Mouse (Mus musculus) frontal cortex, adult 2 months (tissue): ENCODE measurements at regions not wholly inside any gene's neighbourhood (a gene's known extent, or its start where the extent isn't known, plus 50 kb on each side); places are given as distances from the start of the nearest gene placed in this dataset.
"Not testable (repeated sequence)": the region's sequence is repeated elsewhere in the genome, so short reads cannot be mapped to it uniquely, and the experiment has no call there.

Experiments
- DNase-seq, 2 experiments: peaks; one replicate each; pipeline ENCODE4 v3.0.0; 2022; ENCODE audit warnings: low spot score in 1 of 2; ENCODE audit errors: extremely low spot score in 1 of 2

DNA sequence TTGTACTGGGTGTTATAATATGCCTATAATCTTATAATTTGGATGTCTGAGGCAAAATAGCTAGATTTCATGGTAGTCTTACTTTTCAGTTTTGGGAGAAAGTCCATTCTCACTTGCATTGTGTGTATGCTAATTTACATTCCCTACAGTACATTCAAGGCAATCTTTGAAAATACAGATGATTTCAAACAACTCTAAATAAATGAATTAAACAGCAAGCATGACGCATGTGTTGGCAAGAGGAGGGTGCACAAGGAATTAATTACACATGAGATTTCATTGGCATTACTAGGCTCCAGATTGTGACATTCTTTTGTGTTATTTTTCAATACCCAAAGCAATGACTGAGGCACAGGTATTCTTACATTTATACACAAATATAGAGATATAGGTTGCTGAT, 495.2 kb upstream of the Cypt12 start:
- DNase-seq, result no peak

DNA sequence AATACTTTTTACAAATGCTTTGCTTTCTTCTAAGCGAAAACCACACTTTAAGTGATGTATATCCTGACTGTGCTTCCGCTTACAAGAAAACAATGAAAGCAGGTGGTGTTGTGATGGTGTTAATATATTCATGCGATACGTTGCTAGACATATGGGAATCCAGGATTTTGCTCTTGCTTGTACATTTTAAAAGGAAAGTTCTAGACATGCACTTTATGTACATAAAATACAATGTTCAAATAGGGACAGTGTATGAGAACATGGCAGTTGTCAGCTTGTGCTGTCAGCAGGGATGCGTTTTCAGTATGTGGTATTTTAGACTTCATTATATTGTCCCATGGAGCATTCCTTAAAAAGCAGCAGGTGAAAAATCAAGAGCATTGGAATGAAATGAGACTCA, 487.7 kb upstream of the Cypt12 start:
- peak in 1 of 2 experiments; percentile 17 for DNase-seq

DNA sequence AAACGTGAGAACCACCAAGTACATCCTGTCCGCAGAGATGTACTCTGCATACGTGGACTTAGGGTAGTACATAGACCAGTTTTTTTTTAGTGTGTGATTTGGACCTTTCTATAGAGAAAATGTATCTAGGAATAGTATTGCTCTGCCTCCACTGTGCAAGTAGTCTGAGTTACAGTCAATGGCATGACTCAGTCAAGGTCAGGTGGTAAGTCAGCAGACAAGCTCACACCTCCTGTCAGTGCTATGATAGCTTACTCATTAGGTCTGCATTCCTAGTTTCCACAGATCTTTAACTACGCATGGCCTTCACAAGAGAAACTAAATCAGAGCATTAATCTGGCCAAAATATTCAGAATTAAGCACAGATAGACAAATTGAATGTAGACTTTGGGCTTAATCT, 486.8 kb upstream of the Cypt12 start:
- DNase-seq, result no peak

DNA sequence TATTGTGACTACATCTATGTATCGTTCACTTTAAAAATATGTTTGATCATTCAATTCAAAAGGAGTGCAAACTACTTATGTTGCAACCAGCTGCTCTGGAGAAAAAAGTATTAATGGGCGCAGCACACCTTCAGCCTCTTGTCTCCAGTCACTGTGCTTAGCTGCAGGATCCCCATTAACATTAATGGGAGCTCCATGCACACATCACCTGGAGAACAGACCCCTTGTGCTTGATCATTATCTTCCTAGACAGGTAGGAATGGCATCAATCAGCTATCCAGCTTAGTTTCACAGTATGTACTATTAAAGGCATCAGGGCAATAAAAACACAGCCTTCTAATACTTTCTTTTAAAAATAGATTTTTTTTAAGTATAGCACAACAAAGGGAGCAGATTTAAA, 474.4 kb upstream of the Cypt12 start:
- DNase-seq, result no peak

DNA sequence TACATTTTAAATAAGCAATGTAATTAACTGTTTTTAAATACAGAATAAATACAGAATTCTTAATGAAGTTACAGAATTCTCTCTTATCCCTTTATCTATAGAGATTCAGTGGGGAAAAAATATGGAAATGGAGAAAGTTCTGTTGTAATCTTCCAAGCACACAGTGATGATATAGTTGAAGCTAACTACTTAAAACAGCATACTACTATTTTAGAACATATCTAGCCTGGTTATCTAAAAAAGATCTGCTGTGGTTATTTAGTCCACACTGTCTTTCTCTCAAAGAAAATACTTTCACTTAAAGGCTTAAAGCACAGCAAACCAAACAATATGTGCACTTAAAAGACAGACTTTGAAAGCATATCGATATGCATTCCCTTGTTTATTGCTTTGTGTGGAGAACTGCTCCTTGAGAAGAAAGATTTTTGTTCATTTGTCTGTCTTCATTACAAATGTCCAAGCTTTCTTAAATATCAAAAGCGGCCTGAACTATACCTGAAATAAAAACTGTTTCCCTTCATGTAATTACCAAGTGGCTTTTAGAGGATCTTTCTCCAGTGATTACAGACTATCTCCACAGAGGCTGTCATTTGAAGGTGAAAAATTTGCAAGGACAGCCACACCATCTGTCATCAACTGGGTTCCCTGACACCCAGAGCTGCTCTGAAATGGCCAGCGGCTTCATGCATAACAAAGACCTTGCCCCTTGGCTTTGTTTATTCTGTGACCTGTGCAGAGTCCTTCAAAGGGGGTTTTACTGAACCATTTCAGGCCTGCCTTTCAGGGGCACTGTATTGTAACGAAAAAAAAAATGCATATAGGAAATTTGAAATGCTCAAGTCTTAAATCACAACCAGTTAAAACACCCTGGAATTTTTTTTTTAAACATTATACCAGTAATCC, 458.7 kb upstream of the Cypt12 start:
- DNase-seq, result no peak

DNA sequence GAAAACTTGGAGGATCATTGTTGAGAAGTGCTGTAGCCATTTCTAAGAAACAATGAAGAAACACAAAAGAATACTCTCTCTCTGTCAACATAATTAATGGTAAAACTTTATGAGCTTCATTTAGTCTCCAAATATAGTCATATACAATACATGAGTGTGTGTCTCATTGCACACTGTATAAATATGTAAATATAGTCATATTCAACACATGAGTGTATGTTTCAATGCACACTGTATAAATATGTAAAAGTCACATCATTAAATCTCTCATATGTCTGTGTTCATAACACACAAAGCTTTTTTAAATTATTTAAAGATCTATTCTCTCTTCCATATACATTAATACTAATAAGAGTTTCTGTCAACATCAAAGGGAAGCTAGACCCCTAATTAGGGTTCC, 457.6 kb upstream of the Cypt12 start:
- DNase-seq, result no peak

DNA sequence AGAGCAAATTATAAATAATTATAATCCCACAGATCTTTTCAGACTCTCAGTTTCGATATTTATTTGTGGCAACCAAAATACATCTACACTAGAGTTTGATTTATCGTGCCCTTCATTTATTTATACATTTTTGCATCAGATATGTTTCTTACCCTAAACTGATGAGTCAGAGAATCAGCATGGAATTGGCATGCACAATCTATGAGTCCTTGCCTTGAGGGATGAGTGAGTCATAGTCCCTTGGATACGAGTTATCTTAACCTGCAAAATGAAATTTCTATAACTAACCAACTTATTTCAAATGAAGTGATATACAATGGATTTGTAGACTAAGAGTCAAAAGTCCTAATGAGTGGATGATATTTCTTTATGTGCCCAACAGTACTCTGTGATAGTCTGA, 449.9 kb upstream of the Cypt12 start:
- peak in 1 of 2 experiments; percentile 6 for DNase-seq

DNA sequence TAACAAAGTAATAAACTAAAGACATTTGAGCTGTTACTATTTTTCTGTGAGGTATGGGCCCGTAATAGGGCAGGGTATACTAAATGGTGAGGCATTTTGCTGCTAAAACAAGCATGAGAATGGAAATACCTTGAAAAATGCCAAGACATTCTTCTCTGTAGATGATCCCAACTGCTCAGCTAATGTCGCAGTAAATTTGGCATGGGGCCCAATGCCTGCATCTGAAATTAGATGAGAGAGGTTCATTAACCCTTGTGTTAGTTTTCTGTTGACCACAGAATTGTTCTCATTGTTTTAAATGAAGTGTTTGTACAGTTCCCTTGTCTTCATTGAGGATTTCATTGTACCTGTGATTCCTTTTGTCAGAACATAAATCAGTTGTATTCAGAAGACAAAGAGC, 446.7 kb upstream of the Cypt12 start:
- no peak for DNase-seq

DNA sequence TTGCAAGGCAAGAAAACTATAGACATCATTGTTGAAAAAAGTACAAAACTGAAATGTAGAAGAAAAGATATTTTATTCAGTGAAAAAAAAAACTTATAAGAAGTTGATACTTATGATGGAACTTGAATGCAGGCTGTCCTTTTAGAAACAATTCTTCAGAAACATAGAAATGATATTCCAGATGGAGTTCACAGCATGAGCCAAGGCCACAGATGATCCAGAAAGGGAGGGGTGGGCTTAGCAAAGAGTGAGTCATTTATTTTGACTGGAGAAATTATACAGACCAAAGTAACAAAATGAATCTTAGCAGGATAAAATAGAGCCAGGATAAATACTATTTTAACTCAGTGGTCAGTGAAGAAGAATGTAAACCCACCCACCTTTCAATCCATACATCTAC, 406.9 kb upstream of the Cypt12 start:
- DNase-seq, result no peak

DNA sequence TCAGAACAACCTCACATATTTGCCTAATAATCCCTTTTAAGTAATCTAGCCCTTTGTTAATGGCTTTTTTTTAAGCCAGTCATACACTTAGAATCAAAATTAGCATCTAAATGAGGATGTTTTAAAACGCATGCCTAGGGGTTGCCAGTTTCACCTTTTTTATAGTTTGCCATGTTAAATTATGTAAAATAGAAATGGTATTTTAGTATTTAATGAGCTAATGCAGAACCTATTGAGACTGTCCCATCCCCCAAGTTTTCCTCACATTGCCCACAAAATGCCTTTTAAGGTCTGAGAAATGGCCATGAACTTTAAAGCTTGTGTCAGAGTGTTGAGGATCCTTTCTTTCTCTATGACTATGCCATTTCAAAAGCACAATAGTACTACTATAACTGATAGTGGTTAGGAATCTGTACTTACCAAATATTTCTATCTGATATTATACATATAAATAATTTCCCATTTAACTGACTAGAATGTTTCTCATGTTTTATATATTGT, 400.6 kb upstream of the Cypt12 start:
- no peak for DNase-seq

DNA sequence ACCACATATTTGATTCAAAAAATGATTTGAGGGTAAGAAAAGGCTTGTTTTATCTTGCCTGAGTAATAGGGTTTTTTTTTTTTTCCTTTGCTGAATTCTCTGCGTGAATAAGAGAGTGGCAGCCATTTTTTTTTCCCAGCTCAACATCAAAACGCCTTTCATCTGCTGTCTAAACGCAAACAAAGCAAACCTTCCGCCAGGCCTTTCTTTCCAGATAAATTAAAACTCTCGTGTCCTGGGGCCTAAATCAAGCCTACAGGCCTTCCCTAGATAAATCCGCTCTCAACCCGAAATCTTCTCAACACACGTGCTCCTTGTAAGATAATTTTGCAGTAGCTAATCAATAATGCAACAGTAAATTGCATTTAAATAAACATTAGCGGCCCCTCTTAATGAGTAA, 365.7 kb upstream of the Cypt12 start:
- no peak for DNase-seq

DNA sequence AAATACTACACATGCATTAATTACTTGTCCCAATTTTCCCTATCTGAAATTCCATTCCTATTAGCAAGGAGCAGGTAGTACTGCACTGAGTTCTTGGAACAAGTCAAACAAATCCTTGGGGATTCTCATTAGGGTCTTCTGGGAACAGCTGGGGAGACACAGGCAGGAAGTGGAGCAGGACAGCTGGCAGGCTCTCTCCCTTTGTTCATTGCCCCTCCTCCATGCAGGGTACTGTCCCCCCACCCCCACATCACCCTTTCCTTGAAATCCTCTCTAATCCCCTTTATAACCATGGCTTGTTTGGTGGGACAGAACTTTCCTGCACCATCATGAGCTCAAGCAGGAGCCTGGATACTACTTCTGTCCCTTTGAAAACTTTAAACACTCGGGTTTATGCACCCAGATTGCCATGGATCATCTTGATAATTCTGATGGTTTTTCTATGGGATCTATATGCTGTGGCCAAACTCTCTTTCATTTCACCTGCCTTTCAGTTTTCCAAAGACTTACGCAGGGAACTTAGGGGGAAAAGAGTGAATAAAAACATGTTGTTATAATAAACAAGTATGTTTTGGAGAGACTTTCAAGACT, 358.2 kb upstream of the Cypt12 start:
- no peak for DNase-seq

DNA sequence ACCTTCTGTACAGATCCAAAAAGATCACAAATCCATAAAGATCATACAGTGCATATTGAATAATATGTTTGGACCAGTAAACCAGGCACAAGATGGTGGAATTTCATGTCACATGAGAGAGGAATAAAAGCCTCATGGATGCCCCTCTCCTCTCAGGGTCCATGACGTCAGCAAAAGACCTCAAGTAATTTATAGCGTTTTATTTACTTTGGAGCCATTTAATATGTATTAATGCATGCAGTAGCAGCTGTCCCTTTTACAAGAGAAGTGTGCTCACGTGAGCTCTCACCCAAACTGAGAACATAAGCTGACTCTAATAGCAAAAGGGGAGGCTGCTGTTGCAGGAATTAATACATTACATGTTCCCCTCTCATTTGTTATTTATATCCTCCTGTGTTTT, 355.7 kb upstream of the Cypt12 start:
- DNase-seq, result no peak

DNA sequence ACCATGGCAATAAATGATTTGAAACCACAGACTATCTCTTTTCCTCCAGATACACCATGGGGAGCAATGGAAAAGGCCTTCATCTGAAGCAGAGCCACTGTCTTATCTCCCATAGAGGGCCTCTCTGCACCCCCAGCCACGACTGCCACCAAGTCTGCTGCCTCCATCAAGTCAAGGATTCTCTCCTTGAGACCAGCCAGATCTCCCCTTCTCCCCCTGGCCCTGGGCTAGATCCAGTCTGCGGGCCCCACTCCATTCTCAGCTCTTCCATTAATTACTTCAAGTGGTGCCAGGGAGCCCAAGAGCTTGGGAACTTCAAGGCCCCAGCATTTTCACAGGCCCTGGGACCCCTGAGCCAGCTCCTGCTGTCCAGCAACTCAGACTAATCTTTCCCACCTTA, 351.8 kb upstream of the Cypt12 start:
- DNase-seq, result no peak

DNA sequence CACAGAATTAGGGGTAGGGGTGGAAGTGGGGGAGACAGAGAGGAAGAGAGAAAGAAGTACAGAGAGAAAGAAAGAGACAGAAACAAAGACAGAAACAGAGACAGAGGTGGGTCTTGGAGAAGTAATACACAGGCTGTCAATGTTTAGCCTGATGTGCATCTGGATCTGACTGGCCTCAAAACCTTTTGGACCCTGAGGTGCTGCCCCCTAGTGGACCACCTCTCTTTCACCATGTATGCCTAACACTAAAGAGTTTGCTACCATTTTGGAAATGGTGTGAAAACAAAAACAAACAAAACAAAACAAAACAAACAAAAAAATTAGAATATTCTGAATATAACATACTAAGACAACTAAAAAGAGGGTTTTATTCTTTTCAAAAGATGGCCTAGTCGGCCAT, 334.7 kb upstream of the Cypt12 start:
- DNase-seq, result no peak

DNA sequence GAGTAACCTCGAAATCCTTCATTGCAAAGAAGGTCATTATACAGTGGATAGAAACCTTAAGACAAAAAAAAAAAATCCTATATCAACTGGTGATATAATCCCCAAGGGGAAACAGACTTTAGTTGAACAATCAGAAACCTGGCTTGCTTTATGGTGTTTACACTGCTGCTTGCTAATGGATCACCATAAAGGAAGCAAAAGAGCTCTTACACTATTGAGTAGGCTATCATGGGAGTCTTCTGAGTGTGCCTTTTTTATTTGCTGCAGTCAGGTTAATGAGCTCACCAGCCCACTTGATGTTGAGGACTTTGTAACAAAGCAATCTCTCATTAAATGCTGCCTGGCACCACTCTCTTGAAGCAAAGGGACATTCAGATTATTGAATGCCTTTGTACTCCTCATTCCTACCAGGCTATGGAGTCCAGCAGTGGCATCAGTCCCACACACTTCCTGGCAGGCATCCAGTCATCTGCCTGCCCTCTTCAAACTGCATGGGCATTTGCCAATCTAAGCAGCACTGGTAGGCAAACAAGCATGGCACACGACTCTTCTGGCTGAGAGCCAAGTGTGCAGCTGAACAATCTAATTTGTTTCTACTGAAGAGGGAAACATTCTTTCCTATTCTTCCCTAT, 331.7 kb upstream of the Cypt12 start:
- DNase-seq, result peak; percentile 42 to 66

DNA sequence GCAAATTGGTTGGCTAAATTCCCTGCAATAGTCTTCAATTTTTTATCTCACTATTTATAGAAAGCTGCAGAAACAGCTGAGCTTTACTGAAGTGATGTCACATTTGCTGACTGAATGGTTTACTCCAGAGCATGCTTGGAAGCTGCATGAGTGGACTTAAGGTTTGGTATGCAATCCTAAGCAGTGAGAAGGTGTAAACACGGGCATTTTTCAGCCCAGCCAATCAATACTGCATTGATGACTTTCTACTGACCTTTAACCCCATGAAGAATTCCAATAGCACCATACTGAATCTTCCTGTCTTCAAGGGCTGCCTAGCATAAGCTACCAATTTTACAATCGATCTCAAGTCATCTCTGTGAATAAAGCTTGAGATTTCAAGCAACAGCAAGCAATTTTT, 328.7 kb upstream of the Cypt12 start:
- no peak for DNase-seq

DNA sequence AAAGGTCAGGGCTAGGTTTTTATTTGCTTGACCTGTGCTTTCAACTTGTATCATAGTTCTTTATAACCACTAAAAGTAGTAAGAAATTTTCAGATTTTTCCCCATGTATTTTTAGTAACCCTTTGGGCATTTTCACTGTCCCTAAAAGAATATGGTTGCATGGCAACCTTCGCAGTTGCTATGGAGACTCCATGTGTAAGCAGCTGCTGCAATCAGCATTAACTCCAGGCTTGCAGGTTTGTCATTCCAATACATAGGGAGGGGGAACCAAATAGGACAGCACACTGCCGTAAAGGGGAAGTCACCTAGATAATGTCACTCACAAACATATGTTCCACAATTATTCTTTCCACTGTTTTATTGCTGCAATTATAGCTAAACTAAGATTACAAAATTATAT, 328.3 kb upstream of the Cypt12 start:
- DNase-seq, result peak; percentile 77 to 82

DNA sequence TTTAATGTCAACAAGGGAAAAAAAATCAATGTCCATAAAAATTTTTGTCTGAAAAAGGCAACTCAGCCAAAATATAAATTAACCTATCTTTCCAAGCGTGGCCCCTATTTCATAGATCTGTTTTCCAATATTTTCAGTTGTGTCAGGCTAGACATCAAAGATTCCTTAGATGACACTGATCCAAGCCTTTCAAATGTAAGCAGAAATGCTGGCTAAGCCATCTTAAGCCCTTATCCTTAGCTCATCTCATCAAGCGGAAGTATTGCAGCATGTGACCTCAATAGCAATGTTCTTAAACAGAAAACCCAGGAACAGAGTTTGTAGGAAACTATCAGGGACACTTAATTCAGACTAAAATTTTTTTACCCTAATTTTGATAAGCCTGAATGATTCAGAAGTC, 327.8 kb upstream of the Cypt12 start:
- no peak for DNase-seq

DNA sequence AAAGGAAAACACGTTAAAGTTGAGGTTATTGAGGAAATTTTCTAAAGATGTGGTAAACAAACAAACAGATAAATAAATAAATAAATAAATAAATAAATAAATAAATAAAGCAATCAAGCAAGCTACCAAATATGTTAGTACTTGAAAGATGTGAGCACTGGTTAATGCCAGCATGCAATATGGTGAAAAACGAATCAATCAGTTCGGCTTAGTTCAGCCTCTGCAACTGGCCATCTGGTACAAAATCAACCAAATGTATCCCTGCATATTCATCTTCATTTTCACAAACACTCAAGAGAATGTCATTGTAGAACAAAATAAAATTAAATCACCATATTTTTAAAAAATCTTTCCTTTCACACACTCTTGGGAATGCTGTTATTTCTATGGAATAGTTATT, 315.7 kb upstream of the Cypt12 start:
- DNase-seq, result no peak

DNA sequence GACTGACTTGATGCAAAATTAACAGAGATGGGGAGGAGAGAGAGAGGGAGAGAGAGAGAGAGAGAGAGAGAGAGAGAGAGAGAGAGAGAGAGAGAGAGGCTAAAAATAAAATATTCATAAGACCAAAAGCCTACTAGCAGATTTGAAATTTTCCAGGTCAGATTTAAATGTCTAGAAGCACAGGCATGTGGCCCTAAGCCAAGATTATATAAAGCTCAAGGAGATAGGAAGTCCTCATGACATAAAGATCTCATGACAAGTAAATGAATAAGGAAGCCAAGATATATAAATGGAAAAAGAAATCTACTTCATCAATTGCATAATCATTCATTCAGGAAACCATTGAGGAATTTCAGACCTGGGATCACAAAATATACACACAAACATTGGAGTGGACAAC, 311.9 kb upstream of the Cypt12 start:
- DNase-seq, result peak in 1 of 2 experiments; percentile 50

DNA sequence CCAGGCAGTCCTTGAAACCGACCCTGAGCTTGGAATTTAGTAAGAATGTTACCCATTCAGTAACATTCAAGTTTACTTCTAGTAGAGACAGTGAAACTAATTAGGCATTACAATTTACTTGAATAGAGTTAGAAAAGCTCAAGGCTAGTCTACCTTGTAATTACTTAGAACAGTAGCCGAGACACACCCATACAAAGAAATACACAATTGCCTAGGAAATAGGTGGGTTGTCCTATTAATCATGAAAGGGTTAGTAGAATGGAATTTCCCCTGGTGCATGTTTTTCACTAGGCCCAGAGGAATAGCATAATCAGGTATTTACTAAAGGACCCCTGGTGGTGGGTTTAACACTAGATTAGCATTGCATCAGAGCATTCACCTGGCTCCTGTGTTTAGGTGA, 288.2 kb upstream of the Cypt12 start:
- not testable (repeated sequence) for DNase-seq
